Mouse (Mus musculus): ENCODE data around the gene Nudt2.

Nudt2 gene

GRCm38 (mm10) chr4:41523839-41524238 is 58.9 kb downstream of the Nudt2 start:
- DNase-seq = no peak

GRCm38 (mm10) chr4:41524829-41525228 is 59.9 kb downstream of the Nudt2 start:
- DNase-seq = no peak

GRCm38 (mm10) chr4:41526553-41526952 is 61.6 kb downstream of the Nudt2 start:
- no peak for DNase-seq

GRCm38 (mm10) chr4:41527076-41527475 is 62.1 kb downstream of the Nudt2 start:
- DNase-seq = no peak

GRCm38 (mm10) chr4:41527996-41528395 is 63.0 kb downstream of the Nudt2 start:
- DNase-seq = no peak
